Mouse (Mus musculus) heart, embryonic 12.5 days (tissue): ENCODE data around the gene Zbp1. TPM values are rescaled to one million over a fixed set of nuclear protein-coding genes. Genes with fewer than 3 reads are reported as not detected.

Experiments
- ATAC-seq: fragments of 200-750 bp; cut with Nextera tagmentation; 2 replicates; pipeline ENCODE4 v1.8.0; 2017; ENCODE audit warnings: moderate TSS enrichment, moderate library complexity; ENCODE audit not compliant: insufficient number of reproducible peaks, low FRiP score
- H3K27ac ChIP-seq: fragments of 300-500 bp; sonication (generic); 2 replicates; pipeline ENCODE4 v1.5.1; 2016; ENCODE audit warnings: mild to moderate bottlenecking, moderate library complexity; ENCODE audit not compliant: poor library complexity, severe bottlenecking
- H3K27me3 ChIP-seq: fragments of 300-500 bp; sonication (generic); replicated peaks from 2 replicates; pipeline ENCODE4 v1.6.1; 2016; ENCODE audit warnings: mild to moderate bottlenecking, moderate library complexity
- H3K36me3 ChIP-seq: fragments of 300-500 bp; sonication (generic); 2 replicates; pipeline ENCODE4 v1.6.1; 2016; ENCODE audit warnings: mild to moderate bottlenecking, moderate library complexity
- H3K4me1 ChIP-seq: fragments of 300-500 bp; sonication (generic); replicated peaks from 2 replicates; pipeline ENCODE4 v1.6.1; 2016; ENCODE audit warnings: mild to moderate bottlenecking
- H3K4me2 ChIP-seq: fragments of 300-500 bp; sonication (generic); 2 replicates; pipeline ENCODE4 v1.6.1; 2016; ENCODE audit warnings: mild to moderate bottlenecking, moderate library complexity
- H3K4me3 ChIP-seq: fragments of 300-500 bp; sonication (generic); 2 replicates; pipeline ENCODE4 v1.5.1; 2016; ENCODE audit warnings: mild to moderate bottlenecking
- H3K9ac ChIP-seq: fragments of 300-500 bp; sonication (generic); 2 replicates; pipeline ENCODE4 v1.6.1; 2016; ENCODE audit warnings: mild to moderate bottlenecking, moderate library complexity
- H3K9me3 ChIP-seq: fragments of 300-500 bp; sonication (generic); replicated peaks from 2 replicates; pipeline ENCODE4 v1.6.1; 2016; ENCODE audit warnings: mild to moderate bottlenecking, moderate library complexity
- WGBS: fragments of 180-500 bp; shearing (Covaris S2); methylation state at CpG from one replicate; pipeline ENCODE4 v1.1.7; 2016; 5-methylcytosine and 5-hydroxymethylcytosine counted together
- polyA plus RNA-seq: library from polyadenylated mRNA; unstranded; fragments of >200 nt; fragmentation: Nextera tagmentation; extraction: Ambion mirVana; gene quantifications from 2 replicates; pipeline ENCODE4 v1.2.1, GENCODE M21; 2016

Zbp1 gene
- polyA plus RNA-seq, 1 experiment from 2014 or later = not detected

DNA sequence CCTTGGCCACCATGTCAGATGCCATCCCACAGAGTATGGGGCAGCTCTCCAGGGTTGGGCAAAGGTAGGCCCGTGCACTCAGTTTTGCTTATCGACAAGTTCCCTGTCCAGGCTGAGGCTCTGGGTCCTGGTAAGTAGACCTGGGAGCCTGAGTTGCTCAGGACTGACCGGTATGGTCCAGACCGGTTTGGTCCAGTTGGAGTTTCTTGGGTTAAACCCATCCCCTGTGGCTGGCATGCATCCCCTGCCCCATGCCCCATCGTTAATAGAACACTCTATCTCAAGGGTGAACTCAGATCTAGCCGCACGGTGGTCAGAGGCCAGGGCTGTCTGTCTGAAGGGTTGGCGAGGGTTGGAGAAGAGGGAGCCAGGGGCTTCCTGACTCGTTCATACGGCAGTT, 53.8 kb downstream of the Zbp1 start:
- no peaks in the 10 kb centered on the region for H3K4me1 ChIP-seq
- no peaks in the 10 kb centered on the region for H3K9me3 ChIP-seq
- 82% methylated on average over 10 of the region's 10 CpGs for WGBS
- H3K4me2 ChIP-seq = no peak overlapping the region
- H3K27me3 ChIP-seq = peaks cover 19% of the 10 kb centered on the region
- H3K36me3 ChIP-seq = no peaks in the 10 kb centered on the region
- H3K9ac ChIP-seq = no peak overlapping the region
- H3K27ac ChIP-seq = no peak overlapping the region
- H3K4me3 ChIP-seq = no peak overlapping the region
- ATAC-seq = no peak

DNA sequence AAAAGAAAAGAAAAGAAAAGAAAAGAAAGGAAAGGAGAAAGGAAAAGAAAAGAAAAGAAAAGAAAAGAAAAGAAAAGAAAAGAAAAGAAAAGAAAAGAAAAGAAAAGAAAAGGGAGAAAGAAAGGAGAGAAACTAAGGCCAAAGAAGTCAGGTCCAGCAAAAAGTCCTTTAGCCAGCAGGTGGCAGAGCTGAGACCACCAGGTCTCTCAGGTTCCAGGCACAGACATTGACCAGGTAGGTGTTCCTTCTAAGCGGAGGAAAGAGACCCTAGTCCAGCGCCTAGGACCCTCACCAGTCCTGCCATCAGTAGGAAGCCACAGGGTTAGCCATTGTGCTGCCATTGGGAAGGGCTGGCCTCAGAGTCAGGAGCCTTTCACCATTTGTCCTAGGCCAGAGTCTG, 54.4 kb downstream of the Zbp1 start:
- Histone ChIP-seq H3K27ac (no peak overlapping the region), H3K4me2 (no peak overlapping the region), H3K27me3 (peaks cover 18% of the 10 kb centered on the region), H3K36me3 (no peaks in the 10 kb centered on the region), H3K4me3 (no peak overlapping the region), H3K9ac (no peak overlapping the region), H3K9me3 (no peaks in the 10 kb centered on the region), H3K4me1 (no peaks in the 10 kb centered on the region)
- WGBS = 33% methylated on average over 2 of the region's 2 CpGs
- ATAC-seq = no peak

DNA sequence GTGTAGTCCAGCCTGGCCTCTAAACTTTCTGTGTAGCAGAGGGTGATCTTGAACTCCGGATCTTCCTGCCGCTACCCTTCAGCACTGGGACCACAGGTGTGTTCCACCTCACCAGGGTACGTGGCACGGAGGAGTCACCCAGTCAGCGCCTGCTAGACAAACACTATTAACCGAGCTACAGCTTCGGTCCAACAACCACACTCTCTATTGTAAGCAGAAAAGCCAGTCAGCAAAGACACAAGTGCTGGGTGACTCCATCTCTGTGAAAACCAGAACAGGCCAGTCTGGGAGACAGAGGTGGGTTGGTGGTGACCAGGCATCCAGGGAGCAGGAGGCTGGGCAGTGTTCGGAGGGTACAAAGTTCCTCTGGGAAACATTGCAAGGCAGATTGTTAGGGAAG, 55.3 kb downstream of the Zbp1 start:
- H3K4me3 ChIP-seq = no peak overlapping the region
- no peaks in the 10 kb centered on the region for H3K4me1 ChIP-seq
- H3K4me2 ChIP-seq = no peak overlapping the region
- H3K9ac ChIP-seq = no peak overlapping the region
- H3K9me3 ChIP-seq = no peaks in the 10 kb centered on the region
- H3K27me3 ChIP-seq = peaks cover 15% of the 10 kb centered on the region
- no peaks in the 10 kb centered on the region for H3K36me3 ChIP-seq
- 77% methylated on average over 8 of the region's 8 CpGs for WGBS
- no peak overlapping the region for H3K27ac ChIP-seq
- no peak for ATAC-seq

DNA sequence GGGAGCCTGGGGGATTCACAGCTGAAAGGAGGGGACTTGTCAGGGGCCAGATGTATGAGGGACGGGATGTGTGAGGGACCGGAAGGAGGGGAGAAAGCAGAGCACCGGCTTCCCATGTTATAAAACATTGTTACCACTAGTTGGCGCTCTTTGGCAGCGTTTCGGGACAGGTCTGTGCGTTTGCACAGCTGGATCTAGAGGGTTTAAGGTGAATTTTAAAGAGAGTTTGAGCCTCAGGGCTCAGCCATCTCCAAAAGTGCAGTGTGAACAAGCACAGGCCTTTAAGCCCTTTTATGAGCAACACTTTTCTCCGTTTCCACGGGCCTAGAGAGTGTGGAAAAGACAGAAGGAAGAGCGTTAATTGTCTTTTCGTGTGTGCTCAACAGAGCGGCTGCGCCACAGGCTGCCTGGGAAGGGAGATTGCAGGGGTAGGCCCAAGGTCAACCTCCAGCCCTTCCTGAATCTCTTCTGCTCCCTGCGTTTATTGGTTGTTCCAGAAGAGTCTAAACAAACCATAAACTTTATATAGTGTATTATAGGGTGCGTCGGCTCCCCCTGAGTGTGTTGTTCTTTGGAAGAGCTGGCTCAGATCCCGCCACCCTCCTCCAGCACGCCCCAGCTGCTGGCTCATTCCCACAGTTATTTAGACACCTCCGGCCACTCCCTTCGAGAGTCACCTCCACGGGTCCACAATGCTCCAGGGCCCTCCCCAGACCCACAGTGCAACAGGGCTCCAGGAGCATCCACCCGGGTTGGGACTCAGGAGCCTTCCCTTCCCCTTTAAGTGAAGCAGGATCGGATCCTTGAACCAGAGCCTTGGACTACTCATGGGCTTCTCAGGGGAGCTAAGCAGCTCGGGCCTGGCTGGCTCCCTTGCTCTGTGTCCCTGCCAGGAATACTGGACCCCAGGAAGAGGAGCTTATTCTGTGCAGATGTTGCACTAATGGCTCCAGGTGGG, 59.1 kb downstream of the Zbp1 start:
- ATAC-seq = no peak; the same call in 1 of the 2 replicates
- Histone ChIP-seq H3K36me3 (no peaks in the 10 kb centered on the region), H3K9ac (no peak overlapping the region), H3K4me3 (no peak overlapping the region), H3K27me3 (peaks cover 2% of the 10 kb centered on the region; the same call in 1 of the 2 replicates), H3K9me3 (no peaks in the 10 kb centered on the region), H3K27ac (no peak overlapping the region), H3K4me2 (no peak overlapping the region), H3K4me1 (no peaks in the 10 kb centered on the region)
- 54% methylated on average over 24 of the region's 24 CpGs for WGBS

DNA sequence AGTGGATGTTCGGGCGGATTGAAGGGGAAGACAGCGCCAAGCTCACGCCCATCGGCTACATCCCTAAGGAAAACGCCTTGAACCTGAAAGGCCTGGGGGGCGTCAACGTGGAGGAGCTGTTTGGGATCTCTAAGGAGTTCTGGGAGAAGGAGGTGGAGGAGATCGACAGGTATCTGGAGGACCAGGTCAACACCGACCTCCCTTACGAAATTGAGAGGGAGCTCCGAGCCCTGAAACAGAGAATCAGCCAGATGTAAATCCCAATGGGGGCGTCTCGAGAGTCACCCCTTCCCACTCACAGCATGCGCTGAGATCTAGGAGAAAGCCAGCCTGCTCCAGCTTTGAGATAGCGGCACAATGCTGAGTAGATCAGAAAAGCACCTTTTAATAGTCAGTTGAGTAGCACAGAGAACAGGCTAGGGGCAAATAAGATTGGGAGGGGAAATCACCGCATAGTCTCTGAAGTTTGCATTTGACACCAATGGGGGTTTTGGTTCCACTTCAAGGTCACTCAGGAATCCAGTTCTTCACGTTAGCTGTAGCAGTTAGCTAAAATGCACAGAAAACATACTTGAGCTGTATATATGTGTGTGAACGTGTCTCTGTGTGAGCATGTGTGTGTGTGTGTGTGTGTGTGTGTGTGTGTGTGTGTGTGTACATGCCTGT, 60.2 kb downstream of the Zbp1 start:
- Histone ChIP-seq H3K27me3 (no peaks in the 10 kb centered on the region; the same call in 1 of the 2 replicates), H3K36me3 (no peaks in the 10 kb centered on the region), H3K4me3 (no peak overlapping the region), H3K4me1 (no peaks in the 10 kb centered on the region), H3K4me2 (no peak overlapping the region), H3K27ac (no peak overlapping the region), H3K9me3 (no peaks in the 10 kb centered on the region), H3K9ac (no peak overlapping the region)
- ATAC-seq = no peak
- WGBS = 87% methylated on average over 19 of the region's 19 CpGs

DNA sequence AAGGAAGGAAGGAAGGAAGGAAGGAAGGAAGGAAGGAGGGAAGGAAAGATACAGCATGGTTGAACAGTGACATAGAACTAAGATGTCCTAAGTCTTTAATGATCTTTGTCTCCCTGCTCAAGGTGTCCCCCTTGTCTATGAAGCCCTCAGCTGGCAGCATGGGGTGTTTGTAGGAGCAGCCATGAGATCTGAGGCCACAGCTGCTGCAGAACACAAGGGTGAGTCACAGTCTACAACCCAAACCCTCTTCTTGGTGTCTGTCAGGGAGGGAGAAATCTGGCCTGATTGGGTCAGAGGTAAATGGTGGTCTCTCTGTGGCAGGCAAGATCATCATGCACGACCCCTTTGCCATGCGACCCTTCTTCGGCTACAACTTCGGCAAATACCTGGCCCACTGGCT, 60.9 kb downstream of the Zbp1 start:
- no peak for ATAC-seq
- H3K27ac ChIP-seq = no peak overlapping the region
- H3K36me3 ChIP-seq = no peaks in the 10 kb centered on the region
- WGBS = 89% methylated on average over 4 of the region's 4 CpGs
- H3K9ac ChIP-seq = no peak overlapping the region
- no peak overlapping the region for H3K4me3 ChIP-seq
- H3K9me3 ChIP-seq = no peaks in the 10 kb centered on the region
- peaks cover 5% of the 10 kb centered on the region; the same call in 1 of the 2 replicates for H3K4me1 ChIP-seq
- H3K27me3 ChIP-seq = no peaks in the 10 kb centered on the region; the same call in 1 of the 2 replicates
- no peak overlapping the region for H3K4me2 ChIP-seq

DNA sequence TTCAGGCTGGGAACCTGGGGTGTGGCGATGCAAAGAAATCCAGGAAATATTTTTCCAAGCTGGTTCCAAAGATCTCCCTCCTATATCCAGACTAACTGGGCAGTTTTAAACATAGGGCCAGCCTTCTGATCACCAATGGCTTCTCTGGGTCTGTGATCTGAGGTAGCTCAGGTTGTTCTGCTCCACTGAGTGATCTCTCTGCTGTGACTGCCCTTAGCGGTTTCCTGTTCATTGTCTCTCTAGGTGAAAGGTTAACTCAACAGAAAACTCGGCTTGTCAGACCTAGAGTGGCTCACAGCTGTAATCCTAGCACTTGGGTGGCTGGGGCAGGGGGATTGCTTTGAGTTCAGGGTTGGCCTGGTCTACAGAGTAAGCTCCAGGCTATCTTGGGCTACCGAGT, 61.3 kb downstream of the Zbp1 start:
- Histone ChIP-seq H3K4me2 (no peak overlapping the region), H3K9ac (no peak overlapping the region), H3K36me3 (no peaks in the 10 kb centered on the region), H3K27ac (no peak overlapping the region), H3K27me3 (no peaks in the 10 kb centered on the region; the same call in 1 of the 2 replicates), H3K4me1 (peaks cover 8% of the 10 kb centered on the region; the same call in 1 of the 2 replicates), H3K4me3 (no peak overlapping the region), H3K9me3 (no peaks in the 10 kb centered on the region)
- ATAC-seq = no peak
- WGBS = 58% methylated on average over 4 of the region's 4 CpGs

DNA sequence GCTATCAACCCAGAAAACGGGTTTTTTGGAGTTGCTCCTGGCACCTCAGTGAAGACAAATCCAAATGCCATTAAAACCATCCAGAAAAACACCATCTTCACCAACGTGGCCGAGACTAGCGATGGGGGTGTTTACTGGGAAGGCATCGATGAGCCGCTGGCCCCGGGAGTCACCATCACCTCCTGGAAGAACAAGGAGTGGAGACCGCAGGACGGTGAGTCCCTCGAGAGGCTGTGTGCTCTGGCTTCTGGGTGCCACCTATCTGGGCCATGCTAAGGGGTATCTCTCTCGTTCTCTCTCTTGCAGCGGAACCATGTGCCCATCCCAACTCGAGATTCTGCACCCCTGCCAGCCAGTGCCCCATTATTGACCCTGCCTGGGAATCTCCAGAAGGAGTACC, 61.8 kb downstream of the Zbp1 start:
- WGBS = 79% methylated on average over 13 of the region's 13 CpGs
- H3K27ac ChIP-seq = no peak overlapping the region
- no peak for ATAC-seq
- no peaks in the 10 kb centered on the region for H3K9me3 ChIP-seq
- H3K4me1 ChIP-seq = peaks cover 12% of the 10 kb centered on the region; the same call in 1 of the 2 replicates
- H3K36me3 ChIP-seq = no peaks in the 10 kb centered on the region
- H3K4me2 ChIP-seq = no peak overlapping the region
- no peak overlapping the region for H3K9ac ChIP-seq
- no peak overlapping the region for H3K4me3 ChIP-seq
- H3K27me3 ChIP-seq = no peaks in the 10 kb centered on the region

Other genes starting within 250 kb of the Zbp1 start
- 0.26 and 0.30 TPM in 2 replicates for gene Spo11, start 241.2 kb downstream of the Zbp1 start, polyA plus RNA-seq
- gene Rae1, start 218.8 kb downstream of the Zbp1 start, polyA plus RNA-seq = 102 and 103 TPM in 2 replicates
- 146 and 147 TPM in 2 replicates for gene Rbm38, start 198.4 kb downstream of the Zbp1 start, polyA plus RNA-seq
- gene Ctcfl, start 99.4 kb downstream of the Zbp1 start, polyA plus RNA-seq = 0.70 and 0.86 TPM in 2 replicates
- gene Pck1, start 65.9 kb downstream of the Zbp1 start, polyA plus RNA-seq = 0.09 and 0.19 TPM in 2 replicates
- 4.0 and 4.5 TPM in 2 replicates for gene Pmepa1, start 57.6 kb upstream of the Zbp1 start, polyA plus RNA-seq